Mouse (Mus musculus) intestine, embryonic 15.5 days (tissue): Measurements from ENCODE around the gene Nphs1. TPM values are rescaled to one million over a fixed set of nuclear protein-coding genes. Genes with fewer than 3 reads are reported as not detected.

ENCODE experiments used
- ATAC-seq: fragments of 200-750 bp; cut with Nextera tagmentation; 2 replicates; pipeline ENCODE4 v1.8.0; 2017; ENCODE audit warnings: moderate TSS enrichment, moderate library complexity
- H3K27ac ChIP-seq: fragments of 300-500 bp; sonication (generic); 2 replicates; pipeline ENCODE4 v1.5.1; 2015; ENCODE audit warnings: mild to moderate bottlenecking, inconsistent platforms
- H3K27me3 ChIP-seq: fragments of 300-500 bp; sonication (generic); replicated peaks from 2 replicates; pipeline ENCODE4 v1.6.1; 2015; ENCODE audit warnings: inconsistent platforms
- H3K36me3 ChIP-seq: fragments of 300-500 bp; sonication (generic); 2 replicates; pipeline ENCODE4 v1.6.1; 2015; ENCODE audit warnings: inconsistent platforms
- H3K4me1 ChIP-seq: fragments of 300-500 bp; sonication (generic); replicated peaks from 2 replicates; pipeline ENCODE4 v1.6.1; 2015; ENCODE audit warnings: inconsistent platforms
- H3K4me2 ChIP-seq: fragments of 300-500 bp; sonication (generic); replicated peaks from 2 replicates; pipeline ENCODE4 v1.6.1; 2015; ENCODE audit warnings: mild to moderate bottlenecking, inconsistent platforms
- H3K4me3 ChIP-seq: fragments of 300-500 bp; sonication (generic); replicated peaks from 2 replicates; pipeline ENCODE4 v1.5.1; 2015; ENCODE audit warnings: inconsistent platforms
- H3K9ac ChIP-seq: fragments of 300-500 bp; sonication (generic); 2 replicates; pipeline ENCODE4 v1.6.1; 2015; ENCODE audit warnings: inconsistent platforms
- H3K9me3 ChIP-seq: fragments of 300-500 bp; sonication (generic); 2 replicates; pipeline ENCODE4 v1.6.1; 2016; ENCODE audit warnings: inconsistent platforms
- WGBS: fragments of 180-500 bp; shearing (Covaris S2); methylation state at CpG from one replicate; pipeline ENCODE4 v1.1.7; 2015; 5-methylcytosine and 5-hydroxymethylcytosine counted together
- polyA plus RNA-seq: library from polyadenylated mRNA; unstranded; fragments of >200 nt; fragmentation: Nextera tagmentation; extraction: Ambion mirVana; gene quantifications from 2 replicates; pipeline ENCODE4 v1.2.1, GENCODE M21; 2015

The Nphs1 gene
- polyA plus RNA-seq, 1 experiment from 2014 or later, result 1.3 TPM

DNA sequence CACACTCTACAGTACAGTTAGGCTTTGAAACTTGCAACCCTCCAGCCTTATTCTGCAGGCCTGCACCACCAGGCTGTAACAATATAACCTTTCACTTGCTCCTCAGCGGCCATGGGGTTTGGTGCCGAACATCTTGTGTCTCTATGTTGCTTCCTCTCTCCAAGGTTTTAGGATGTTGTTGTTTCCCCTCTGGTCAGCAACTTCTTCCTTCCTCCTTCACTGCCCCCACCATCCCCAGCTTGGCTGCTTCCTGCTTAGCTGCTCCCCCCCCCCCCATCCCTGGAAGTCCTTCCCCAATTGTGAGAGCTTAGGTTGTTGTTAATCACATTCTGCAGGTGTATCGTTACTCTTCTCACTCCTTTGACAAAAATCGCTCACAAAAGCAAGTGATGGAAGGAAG, 49.9 kb downstream of the Nphs1 start:
- H3K4me2 ChIP-seq, result no peak overlapping the region
- no peaks in the 10 kb centered on the region for H3K9me3 ChIP-seq
- no peak overlapping the region for H3K4me3 ChIP-seq
- H3K9ac ChIP-seq, result no peak overlapping the region
- 80% methylated on average over 4 of the region's 4 CpGs for WGBS
- H3K36me3 ChIP-seq, result no peaks in the 10 kb centered on the region
- no peak for ATAC-seq
- H3K27me3 ChIP-seq, result no peaks in the 10 kb centered on the region
- H3K27ac ChIP-seq, result no peak overlapping the region
- H3K4me1 ChIP-seq, result no peaks in the 10 kb centered on the region

DNA sequence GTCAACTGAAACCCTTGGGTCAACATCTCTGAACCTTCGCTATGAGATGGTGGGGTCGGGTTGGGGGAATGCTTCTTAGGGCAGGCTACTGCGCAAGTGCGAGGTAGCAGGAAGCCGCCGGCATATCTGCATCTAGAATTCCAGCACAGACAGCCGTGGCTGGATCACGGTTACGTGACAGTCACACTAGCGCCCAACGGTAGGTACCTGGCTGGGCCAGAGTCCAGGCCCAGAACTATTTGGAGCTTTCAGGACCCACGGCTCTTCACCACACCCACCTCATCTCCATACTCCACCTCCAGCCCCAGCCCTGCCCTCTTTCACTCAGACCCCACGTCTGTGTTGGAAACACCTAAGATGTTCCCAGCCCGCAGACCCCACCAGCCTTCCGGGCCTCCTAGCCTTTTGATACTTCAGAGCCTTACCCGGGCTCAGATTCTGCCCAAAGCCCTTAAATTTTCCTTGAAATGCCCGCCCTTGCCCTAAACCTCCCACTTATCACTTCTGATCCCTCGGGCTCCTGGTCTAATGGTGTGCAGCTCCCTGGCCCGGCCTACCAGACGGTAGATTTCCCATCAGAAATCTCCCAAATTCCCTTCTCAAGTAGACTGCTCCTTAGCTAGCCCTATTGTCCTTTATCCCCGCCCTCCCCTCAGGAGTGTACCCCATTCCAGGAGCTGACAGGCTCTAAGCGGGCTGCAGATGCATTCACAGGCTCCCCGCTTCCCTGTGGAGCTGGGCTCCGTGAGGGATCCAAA, 57.1 kb downstream of the Nphs1 start:
- H3K27ac ChIP-seq, result no peak overlapping the region
- no peaks in the 10 kb centered on the region for H3K36me3 ChIP-seq
- no peak overlapping the region for H3K9ac ChIP-seq
- no peaks in the 10 kb centered on the region for H3K4me1 ChIP-seq
- no peak overlapping the region for H3K4me3 ChIP-seq
- H3K27me3 ChIP-seq, result no peaks in the 10 kb centered on the region
- ATAC-seq, result no peak
- no peak overlapping the region for H3K4me2 ChIP-seq
- 53% methylated on average over 24 of the region's 24 CpGs for WGBS
- no peaks in the 10 kb centered on the region for H3K9me3 ChIP-seq

DNA sequence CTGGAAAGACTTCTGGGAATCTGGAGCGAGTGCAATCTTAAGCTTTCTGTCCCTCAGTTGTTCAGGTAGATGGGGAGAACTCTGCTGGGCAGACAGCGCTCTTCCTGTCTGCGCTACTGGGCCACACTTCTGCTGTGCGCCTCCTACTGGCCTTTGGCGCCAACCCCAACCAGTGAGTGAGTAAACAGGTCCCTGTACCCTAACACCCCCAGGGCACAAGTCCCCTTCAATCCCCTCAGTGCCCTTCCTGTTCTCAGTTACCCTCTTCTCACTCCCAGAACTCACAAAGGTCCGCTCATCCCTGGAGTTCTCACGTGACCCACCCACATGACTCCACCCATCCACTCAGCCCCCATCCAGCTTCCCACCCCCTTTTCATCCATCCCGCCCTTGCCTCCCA, 60.2 kb downstream of the Nphs1 start:
- no peaks in the 10 kb centered on the region for H3K36me3 ChIP-seq
- no peak overlapping the region for H3K4me2 ChIP-seq
- no peak overlapping the region for H3K9ac ChIP-seq
- H3K9me3 ChIP-seq, result no peaks in the 10 kb centered on the region
- WGBS, result 45% methylated on average over 8 of the region's 8 CpGs
- no peaks in the 10 kb centered on the region for H3K4me1 ChIP-seq
- H3K4me3 ChIP-seq, result no peak overlapping the region
- ATAC-seq, result no peak
- no peaks in the 10 kb centered on the region for H3K27me3 ChIP-seq
- no peak overlapping the region for H3K27ac ChIP-seq

DNA sequence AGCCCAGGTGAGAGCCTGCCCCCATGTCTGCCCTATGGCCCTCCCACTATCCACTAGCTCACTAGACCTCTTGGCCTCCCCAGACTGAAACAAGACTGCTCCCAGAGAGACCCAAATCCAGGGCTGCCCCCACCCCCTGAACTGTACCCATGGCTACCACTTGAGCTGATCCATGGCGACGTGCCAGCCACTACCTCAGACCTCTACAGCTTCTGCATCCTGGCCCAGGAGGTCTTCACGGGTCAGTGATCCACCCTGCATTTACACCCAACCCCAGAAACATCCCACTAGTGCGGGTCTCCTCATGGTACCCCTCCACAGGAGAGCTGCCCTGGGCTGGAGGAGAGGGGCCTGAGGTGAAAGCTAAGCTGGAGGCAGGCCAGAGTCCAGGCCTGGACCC, 62.3 kb downstream of the Nphs1 start:
- Histone ChIP-seq H3K9ac (no peak overlapping the region), H3K9me3 (no peaks in the 10 kb centered on the region), H3K27ac (no peak overlapping the region), H3K36me3 (0 out of 2 replicates have a peak, but pooled peaks cover 3% of the 10 kb centered on the region), H3K27me3 (no peaks in the 10 kb centered on the region), H3K4me2 (no peak overlapping the region), H3K4me1 (no peaks in the 10 kb centered on the region), H3K4me3 (no peak overlapping the region)
- no peak for ATAC-seq
- 77% methylated on average over 4 of the region's 4 CpGs for WGBS

DNA sequence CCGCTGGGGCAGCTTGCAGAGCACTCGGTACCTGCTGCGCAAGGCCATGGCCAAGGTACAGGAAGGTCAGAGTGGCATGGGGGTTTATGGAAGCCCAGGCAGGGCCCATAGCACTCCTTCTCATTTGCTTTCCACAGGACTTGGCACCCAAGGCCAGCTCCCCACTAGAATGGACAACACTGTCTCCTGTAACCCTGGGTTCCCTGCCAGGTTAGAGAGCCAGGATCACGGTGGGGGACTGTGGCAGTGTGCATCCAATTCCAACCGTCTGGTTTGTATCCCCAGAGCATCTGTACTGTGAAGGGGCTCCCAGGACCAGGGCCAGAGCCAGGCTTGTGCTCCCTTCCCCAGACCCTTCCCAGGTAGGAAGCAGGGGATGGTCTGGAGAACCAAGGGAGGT, 62.7 kb downstream of the Nphs1 start:
- Histone ChIP-seq H3K27me3 (no peaks in the 10 kb centered on the region), H3K4me1 (peaks cover 2% of the 10 kb centered on the region), H3K27ac (no peak overlapping the region), H3K36me3 (0 out of 2 replicates have a peak, but pooled peaks cover 3% of the 10 kb centered on the region), H3K9ac (no peak overlapping the region), H3K4me2 (no peak overlapping the region), H3K4me3 (no peak overlapping the region), H3K9me3 (no peaks in the 10 kb centered on the region)
- no peak for ATAC-seq
- 78% methylated on average over 5 of the region's 5 CpGs for WGBS

DNA sequence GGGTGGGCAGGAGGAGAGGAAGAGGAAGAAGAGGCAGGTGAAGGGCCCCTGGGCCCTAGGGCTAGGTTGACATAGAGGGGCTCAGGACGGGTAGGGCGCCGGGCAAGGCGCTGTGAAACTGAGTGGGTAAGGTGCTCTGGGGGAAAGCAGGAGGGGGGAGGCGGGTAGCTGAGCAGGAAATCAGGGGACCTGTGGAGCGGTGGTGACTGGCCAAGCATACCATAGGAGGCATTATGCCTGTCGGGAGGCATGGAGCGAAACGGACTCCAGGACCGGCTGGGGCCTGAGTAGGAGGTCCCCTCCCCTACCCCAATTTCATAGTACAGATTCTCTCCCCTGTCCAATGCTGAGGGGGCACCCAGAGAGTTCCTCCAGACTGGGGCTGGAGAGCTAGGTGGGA, 64.8 kb downstream of the Nphs1 start:
- no peak for ATAC-seq
- H3K4me3 ChIP-seq, result no peak overlapping the region
- no peaks in the 10 kb centered on the region for H3K9me3 ChIP-seq
- H3K27me3 ChIP-seq, result no peaks in the 10 kb centered on the region
- no peak overlapping the region for H3K9ac ChIP-seq
- H3K36me3 ChIP-seq, result 0 out of 2 replicates have a peak, but pooled peaks cover 3% of the 10 kb centered on the region
- whole genome bisulfite sequencing, result 90% methylated on average over 10 of the region's 10 CpGs
- H3K4me1 ChIP-seq, result peaks cover 12% of the 10 kb centered on the region
- H3K27ac ChIP-seq, result no peak overlapping the region
- H3K4me2 ChIP-seq, result no peak overlapping the region

DNA sequence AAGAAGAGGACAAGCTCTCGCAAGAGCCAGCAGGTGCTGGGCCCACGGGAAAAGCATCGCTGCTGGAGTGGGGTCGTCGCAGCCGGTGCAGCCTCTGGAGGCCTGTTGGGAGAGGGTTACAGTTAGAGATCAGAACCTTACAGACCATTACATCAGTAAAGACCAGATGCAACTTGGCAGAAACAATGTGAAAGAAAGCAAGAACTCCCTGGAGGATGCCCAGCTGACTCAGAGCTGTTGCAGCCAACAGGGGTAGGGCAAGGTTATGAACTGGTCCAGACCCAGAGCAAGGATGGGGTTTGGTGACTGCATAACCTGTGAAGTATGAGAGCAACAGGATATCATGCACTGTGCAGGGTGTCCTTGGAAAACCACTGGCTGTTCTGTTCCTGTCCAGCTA, 66.4 kb downstream of the Nphs1 start:
- no peak overlapping the region for H3K4me3 ChIP-seq
- ATAC-seq, result no peak
- 86% methylated on average over 6 of the region's 6 CpGs for WGBS
- peaks cover 11% of the 10 kb centered on the region; the same call in 1 of the 2 replicates for H3K36me3 ChIP-seq
- no peak overlapping the region for H3K9ac ChIP-seq
- H3K9me3 ChIP-seq, result no peaks in the 10 kb centered on the region
- H3K4me1 ChIP-seq, result peaks cover 12% of the 10 kb centered on the region
- H3K27me3 ChIP-seq, result no peaks in the 10 kb centered on the region
- no peak overlapping the region for H3K4me2 ChIP-seq
- no peak overlapping the region for H3K27ac ChIP-seq

DNA sequence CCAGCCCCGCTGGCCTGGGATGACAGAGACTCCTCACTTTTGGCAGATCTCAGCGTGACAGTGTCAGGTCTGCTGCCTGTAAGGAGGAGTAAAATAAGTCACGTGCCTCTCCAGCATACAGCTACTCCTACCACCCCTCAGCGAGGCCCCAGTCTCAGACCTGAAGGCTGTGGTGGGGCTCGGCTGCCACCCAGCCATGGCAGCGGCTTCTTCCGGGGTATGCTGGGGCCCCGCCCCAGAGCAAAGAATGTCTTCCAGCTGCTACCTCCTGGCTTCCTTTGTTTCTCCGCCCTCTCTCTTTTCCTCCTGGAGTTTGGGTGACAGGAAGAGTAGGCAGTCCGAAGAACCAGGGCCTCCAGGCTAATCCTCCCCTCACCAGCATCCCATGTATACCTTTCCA, 67.8 kb downstream of the Nphs1 start:
- Histone ChIP-seq H3K4me2 (peak overlapping the region; percentile 44), H3K9me3 (no peaks in the 10 kb centered on the region), H3K4me3 (peak overlapping the region; percentile 15), H3K36me3 (peaks cover 19% of the 10 kb centered on the region; the same call in 1 of the 2 replicates), H3K9ac (peak overlapping the region; percentile 32; the same call in 1 of the 2 replicates), H3K27ac (peak overlapping the region; percentile 33; the same call in 1 of the 2 replicates), H3K27me3 (no peaks in the 10 kb centered on the region), H3K4me1 (peaks cover 12% of the 10 kb centered on the region)
- WGBS, result 21% methylated on average over 10 of the region's 10 CpGs
- ATAC-seq, result peak; percentile 71

DNA sequence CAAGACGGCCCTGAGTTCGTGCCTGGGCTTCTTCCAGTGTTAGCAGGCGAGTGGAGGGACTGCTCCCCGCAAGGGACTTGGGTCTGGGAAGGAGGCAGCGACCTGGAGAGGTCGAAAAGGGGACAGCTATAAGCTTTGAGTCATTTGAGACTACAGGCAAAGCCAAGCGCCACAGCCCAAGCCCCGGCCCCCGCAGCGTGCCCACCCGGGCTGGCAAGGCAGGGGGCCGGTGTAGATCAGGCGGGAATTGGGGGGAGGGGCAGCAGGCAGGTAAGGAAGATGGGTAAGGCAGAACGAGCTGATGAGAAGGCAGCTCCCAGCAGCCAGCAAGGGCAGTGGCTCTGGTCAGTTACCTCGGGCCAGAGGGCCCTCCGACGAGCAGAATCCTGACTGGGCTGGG, 68.3 kb downstream of the Nphs1 start:
- peaks cover 22% of the 10 kb centered on the region for H3K36me3 ChIP-seq
- H3K4me1 ChIP-seq, result peaks cover 12% of the 10 kb centered on the region
- 0 out of 2 replicates have a peak overlapping the region, but pooled peaks have one; percentile 33 for H3K27ac ChIP-seq
- 28% methylated on average over 17 of the region's 17 CpGs for WGBS
- no peaks in the 10 kb centered on the region for H3K27me3 ChIP-seq
- H3K4me2 ChIP-seq, result peak overlapping the region; percentile 44
- peak overlapping the region; percentile 32; the same call in 1 of the 2 replicates for H3K9ac ChIP-seq
- H3K4me3 ChIP-seq, result peak overlapping the region; percentile 15
- ATAC-seq, result peak; percentile 5; the same call in 1 of the 2 replicates
- no peaks in the 10 kb centered on the region for H3K9me3 ChIP-seq

DNA sequence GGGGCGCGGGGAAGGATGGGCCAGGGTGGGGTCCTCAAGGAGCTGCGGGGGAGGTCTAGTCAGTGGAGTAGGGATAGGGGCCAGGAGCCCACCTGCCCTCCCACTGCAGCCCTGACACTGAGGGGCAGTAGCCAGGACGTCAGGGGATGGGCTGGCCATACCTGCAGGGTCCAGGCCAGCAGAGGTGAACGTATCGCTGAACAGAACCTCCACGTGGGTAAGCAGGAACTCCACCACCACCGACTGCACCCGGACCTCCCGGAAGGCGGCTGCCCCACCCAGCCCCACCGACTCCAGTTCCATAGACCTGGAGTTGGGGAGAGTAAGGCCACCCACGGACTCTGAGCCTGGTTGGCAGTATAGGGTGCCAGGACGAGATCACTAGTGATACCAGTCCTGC, 68.9 kb downstream of the Nphs1 start:
- WGBS, result 76% methylated on average over 14 of the region's 14 CpGs

DNA sequence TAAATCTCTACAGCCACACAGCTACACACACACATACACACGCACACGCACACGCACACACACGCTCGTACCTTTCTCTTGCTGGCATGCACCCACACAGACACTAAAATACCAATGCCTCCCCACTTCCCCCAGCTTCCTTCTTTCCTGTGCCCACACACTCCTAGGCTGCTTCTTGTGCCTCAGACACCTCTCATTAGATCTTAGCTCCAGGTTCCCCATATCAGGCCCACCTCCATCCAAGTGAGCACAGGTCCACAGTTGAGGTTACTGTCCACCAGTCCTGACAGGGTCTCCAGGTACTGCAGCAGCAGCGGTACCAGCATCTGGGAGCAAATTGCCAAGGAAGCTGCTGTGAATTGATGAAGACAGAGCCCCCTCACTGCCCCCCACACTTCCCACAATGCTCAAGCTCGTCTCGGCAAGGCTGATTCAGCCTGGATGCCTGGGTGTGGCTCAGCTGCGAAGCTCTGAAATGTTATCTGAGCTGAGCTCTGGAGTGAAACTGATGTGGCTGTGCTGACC, 73.2 kb downstream of the Nphs1 start:
- Histone ChIP-seq H3K9ac (no peak overlapping the region), H3K4me1 (peaks cover 21% of the 10 kb centered on the region), H3K27ac (no peak overlapping the region), H3K9me3 (no peaks in the 10 kb centered on the region), H3K36me3 (peaks cover 20% of the 10 kb centered on the region), H3K27me3 (no peaks in the 10 kb centered on the region), H3K4me2 (0 out of 2 replicates have a peak overlapping the region, but pooled peaks have one; percentile 19), H3K4me3 (no peak overlapping the region)
- no peak for ATAC-seq
- WGBS, result 77% methylated on average over 9 of the region's 9 CpGs

More for the DNA sequence above, 68.9 kb downstream of the Nphs1 start:
- H3K4me1 ChIP-seq, result peaks cover 12% of the 10 kb centered on the region
- no peak overlapping the region for H3K9ac ChIP-seq
- H3K9me3 ChIP-seq, result no peaks in the 10 kb centered on the region
- peak overlapping the region; percentile 44 for H3K4me2 ChIP-seq
- no peak overlapping the region for H3K27ac ChIP-seq
- H3K4me3 ChIP-seq, result no peak overlapping the region
- no peaks in the 10 kb centered on the region for H3K27me3 ChIP-seq
- no peak for ATAC-seq
- peaks cover 23% of the 10 kb centered on the region for H3K36me3 ChIP-seq

DNA sequence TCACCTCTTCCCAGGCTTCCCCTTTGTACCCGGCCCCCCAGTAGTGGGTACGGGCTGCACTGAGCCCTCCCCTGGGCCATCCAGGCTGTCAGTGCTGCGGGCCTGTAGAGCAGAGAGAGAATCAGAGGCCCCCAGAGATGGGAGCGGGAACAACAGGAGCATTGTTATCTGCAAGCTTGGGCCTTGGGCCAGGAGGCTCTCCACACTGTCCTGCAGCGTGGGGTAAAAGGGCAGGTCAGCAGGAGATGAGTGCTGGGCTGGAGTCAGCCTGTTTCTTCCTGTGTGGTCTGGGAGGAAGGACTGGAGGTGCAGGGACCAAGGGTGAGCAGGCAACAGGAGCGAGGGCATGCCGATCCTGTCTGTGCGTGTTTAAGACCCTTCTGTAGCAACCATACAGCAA, 74.8 kb downstream of the Nphs1 start:
- WGBS, result 35% methylated on average over 8 of the region's 8 CpGs
- 0 out of 2 replicates have a peak overlapping the region, but pooled peaks have one; percentile 23 for H3K9ac ChIP-seq
- no peak overlapping the region for H3K4me3 ChIP-seq
- H3K27ac ChIP-seq, result no peak overlapping the region
- ATAC-seq, result no peak
- no peaks in the 10 kb centered on the region for H3K27me3 ChIP-seq
- no peaks in the 10 kb centered on the region for H3K9me3 ChIP-seq
- H3K4me1 ChIP-seq, result peaks cover 15% of the 10 kb centered on the region
- peak overlapping the region; percentile 94 for H3K4me2 ChIP-seq
- H3K36me3 ChIP-seq, result peaks cover 20% of the 10 kb centered on the region
